Mouse (Mus musculus): ENCODE measurements around the gene Spast.

- TF ChIP-seq POLR2A (IDR thresholded peaks at IDR 0.05; ENCODE audit: borderline replicate concordance, low read depth, low read length) (no peak), CTCF (IDR thresholded peaks at IDR 0.05; ENCODE audit: low read depth, low read length) (no peak)
Measured at GRCm38 (mm10) chr17:74402486-74403222, 63.9 kb downstream of the Spast start.

All from bone marrow macrophage, adult 2 months (primary cell).